ENCODE assay signal across 8 mouse cellular contexts in genomic region chr19:8736160-8736467, GRCm38 (mm10). TPM values are rescaled to one million over a fixed set of nuclear protein-coding genes. Genes with fewer than 3 reads are reported as not detected.
A peak's percentile ranks its signal among the peaks of the same experiment; 100 is the strongest.
DNase-seq lines count a peak whose midpoint lies in the region; ATAC-seq and TF ChIP-seq lines count a peak whose summit lies in the region.

No protein-coding gene starts in this region.

- H3K27me3 ChIP-seq in heart, embryonic 10.5 days (ENCODE audit: insufficient read depth, poor library complexity, severe bottlenecking): no peaks in the 10 kb centered on the region
- no peaks in the 10 kb centered on the region for H3K27me3 ChIP-seq in ES-Bruce4 (ENCODE audit: control insufficient read depth, insufficient read depth, low read length, poor library complexity, severe bottlenecking)
- no peaks in the 10 kb centered on the region for H3K27me3 ChIP-seq in forebrain, embryonic 13.5 days
- H3K27me3 ChIP-seq in liver, embryonic 16.5 days (ENCODE audit: control insufficient read depth, insufficient read depth, low read depth, low read length): no peaks in the 10 kb centered on the region

- H3K36me3 ChIP-seq in heart, embryonic 10.5 days: peaks cover 38% of the 10 kb centered on the region
- peaks cover 33% of the 10 kb centered on the region for H3K36me3 ChIP-seq in ES-Bruce4 (ENCODE audit: control insufficient read depth, insufficient read depth, low read length, poor library complexity, severe bottlenecking)
- peaks cover 33% of the 10 kb centered on the region for H3K36me3 ChIP-seq in forebrain, embryonic 13.5 days (ENCODE audit: poor library complexity, severe bottlenecking)
- H3K36me3 ChIP-seq in liver, embryonic 16.5 days (ENCODE audit: control insufficient read depth, insufficient read depth): peaks cover 12% of the 10 kb centered on the region

- TF ChIP-seq POLR2A in ES-Bruce4 (IDR thresholded peaks at IDR 0.05; ENCODE audit: insufficient read depth, low read length): no peak

- H3K4me1 ChIP-seq in heart, embryonic 10.5 days: peaks cover 15% of the 10 kb centered on the region
- no peaks in the 10 kb centered on the region for H3K4me1 ChIP-seq in ES-Bruce4 (ENCODE audit: control insufficient read depth, insufficient read depth, low read length)
- H3K4me1 ChIP-seq in forebrain, embryonic 13.5 days: peaks cover 25% of the 10 kb centered on the region
- H3K4me1 ChIP-seq in liver, embryonic 16.5 days (ENCODE audit: control insufficient read depth, low read depth, low read length): peaks cover 16% of the 10 kb centered on the region

- peak overlapping the region; percentile 89 for H3K27ac ChIP-seq in heart, embryonic 10.5 days
- H3K27ac ChIP-seq in ES-Bruce4 (ENCODE audit: insufficient read depth, low read length): no peak overlapping the region
- H3K27ac ChIP-seq in forebrain, embryonic 13.5 days: peak overlapping the region; percentile 57
- peak overlapping the region; percentile 62 for H3K27ac ChIP-seq in liver, embryonic 16.5 days (ENCODE audit: low read length)

- WGBS in heart, embryonic 10.5 days: 2% methylated on average over 11 of the region's 11 CpGs
- WGBS in forebrain, embryonic 13.5 days: 3% methylated on average over 11 of the region's 11 CpGs
- 2% methylated on average over 11 of the region's 11 CpGs for WGBS in liver, embryonic 16.5 days (ENCODE audit: insufficient replicate concordance)

- DNase-seq in heart, embryonic 10.5 days (ENCODE audit: low spot score): no peak
- DNase-seq in heart, adult 8-10 months (ENCODE audit: low spot score): no peak
- DNase-seq in urinary bladder, adult 2 months (ENCODE audit: low spot score): no peak
- no peak for DNase-seq in left cerebral cortex, adult 18-20 months (ENCODE audit: low spot score in 2 of 2)
- DNase-seq in kidney, postnatal 36 days: no peak

- peak overlapping the region; percentile 94 for H3K4me3 ChIP-seq in heart, embryonic 10.5 days
- peak overlapping the region; percentile 82 for H3K4me3 ChIP-seq in ES-Bruce4 (ENCODE audit: low read depth, low read length)
- peak overlapping the region; percentile 95 for H3K4me3 ChIP-seq in forebrain, embryonic 13.5 days
- H3K4me3 ChIP-seq in liver, embryonic 16.5 days (ENCODE audit: low read depth, low read length): peak overlapping the region; percentile 90

- ATAC-seq in forebrain, embryonic 13.5 days: no peak
- peak; percentile 33 for ATAC-seq in liver, embryonic 16.5 days (ENCODE audit: low read depth)

- TF ChIP-seq CTCF in ES-Bruce4 (IDR thresholded peaks at IDR 0.05; ENCODE audit: low read depth, low read length): no peak

- H3K9ac ChIP-seq in ES-Bruce4 (ENCODE audit: low read depth, poor library complexity, severe bottlenecking): peak overlapping the region; percentile 83
- peak overlapping the region; percentile 81 for H3K9ac ChIP-seq in forebrain, embryonic 13.5 days
- peak overlapping the region; percentile 83 for H3K9ac ChIP-seq in liver, embryonic 16.5 days (ENCODE audit: low read depth, low read length)

- no peaks in the 10 kb centered on the region for H3K9me3 ChIP-seq in heart, embryonic 10.5 days
- no peaks in the 10 kb centered on the region for H3K9me3 ChIP-seq in ES-Bruce4 (replicated peaks; ENCODE audit: control insufficient read depth, insufficient read depth, low read length, poor library complexity, severe bottlenecking)
- no peaks in the 10 kb centered on the region for H3K9me3 ChIP-seq in forebrain, embryonic 13.5 days (replicated peaks)
- H3K9me3 ChIP-seq in liver, embryonic 16.5 days (replicated peaks; ENCODE audit: control insufficient read depth, low read length): no peaks in the 10 kb centered on the region

- TF ChIP-seq EP300 in ES-Bruce4 (IDR thresholded peaks at IDR 0.05; ENCODE audit: insufficient read depth, low read depth, low read length): no peak

- peak overlapping the region; percentile 94 for H3K4me2 ChIP-seq in forebrain, embryonic 13.5 days
- H3K4me2 ChIP-seq in liver, embryonic 16.5 days (ENCODE audit: low read depth, low read length): peak overlapping the region; percentile 94

RNA-seq across cellular contexts. Expression of gene Wdr74, which starts 0.5 kb away (rescaled TPM):
- polyA plus RNA-seq in heart, embryonic 10.5 days (2016; fragmentation: Nextera tagmentation; extraction: Ambion mirVana): 76.6 and 101 TPM in 2 replicates
- total RNA-seq in heart, adult 8-10 months (2022): 10 to 100 TPM; 16.1 to 19.6 (median 17.5) TPM
- 81.1 and 97.0 TPM in 2 replicates for polyA plus RNA-seq in ES-Bruce4 (2011; ENCODE audit: insufficient read depth, insufficient read length, low read depth, missing spikeins)
- 92.0 and 97.4 TPM in 2 replicates for polyA plus RNA-seq in forebrain, embryonic 13.5 days (2015; fragmentation: Nextera tagmentation; extraction: Ambion mirVana)
- polyA plus RNA-seq in liver, embryonic 16.5 days (2015; fragmentation: Nextera tagmentation; extraction: Ambion mirVana): 40.0 and 48.3 TPM in 2 replicates
- 37.9 and 45.9 TPM in 2 replicates for polyA plus RNA-seq in urinary bladder, adult 2 months (2012; rRNA removed)
- total RNA-seq in left cerebral cortex, adult 18-20 months (2021): 10 to 100 TPM; 46.9 to 50.5 TPM

RNA-seq across cellular contexts. Expression of gene 1700092M07Rik, which starts 4.4 kb away (rescaled TPM):
- polyA plus RNA-seq in heart, embryonic 10.5 days (2016; fragmentation: Nextera tagmentation; extraction: Ambion mirVana): 1.6 and 2.1 TPM in 2 replicates
- total RNA-seq in heart, adult 8-10 months (2022): not detected
- 2.2 TPM in 1 of 2 replicates, not detected in the other for polyA plus RNA-seq in ES-Bruce4 (2011; ENCODE audit: insufficient read depth, insufficient read length, low read depth, missing spikeins)
- 1.9 and 3.7 TPM in 2 replicates for polyA plus RNA-seq in forebrain, embryonic 13.5 days (2015; fragmentation: Nextera tagmentation; extraction: Ambion mirVana)
- 0.45 and 0.63 TPM in 2 replicates for polyA plus RNA-seq in liver, embryonic 16.5 days (2015; fragmentation: Nextera tagmentation; extraction: Ambion mirVana)
- 0.19 and 0.28 TPM in 2 replicates for polyA plus RNA-seq in urinary bladder, adult 2 months (2012; rRNA removed)
- total RNA-seq in left cerebral cortex, adult 18-20 months (2021): 1 to 10 TPM in 1 of 2 experiments, under 1 TPM in 1; 0.94 to 1.5 TPM

RNA-seq across cellular contexts. Expression of gene Stx5a, which starts 5.1 kb away (rescaled TPM):
- polyA plus RNA-seq in heart, embryonic 10.5 days (2016; fragmentation: Nextera tagmentation; extraction: Ambion mirVana): 83.1 and 91.1 TPM in 2 replicates
- total RNA-seq in heart, adult 8-10 months (2022): 10 to 100 TPM; 20.9 to 27.3 (median 25.4) TPM
- 45.6 and 47.1 TPM in 2 replicates for polyA plus RNA-seq in ES-Bruce4 (2011; ENCODE audit: insufficient read depth, insufficient read length, low read depth, missing spikeins)
- 117 and 118 TPM in 2 replicates for polyA plus RNA-seq in forebrain, embryonic 13.5 days (2015; fragmentation: Nextera tagmentation; extraction: Ambion mirVana)
- polyA plus RNA-seq in liver, embryonic 16.5 days (2015; fragmentation: Nextera tagmentation; extraction: Ambion mirVana): 57.8 and 59.8 TPM in 2 replicates
- 96.5 and 99.1 TPM in 2 replicates for polyA plus RNA-seq in urinary bladder, adult 2 months (2012; rRNA removed)
- 10 to 100 TPM; 70.1 to 72.7 TPM for total RNA-seq in left cerebral cortex, adult 18-20 months (2021)

RNA-seq across cellular contexts. Expression of gene Slc3a2, which starts 12.9 kb away (rescaled TPM):
- 91.8 and 104 TPM in 2 replicates for polyA plus RNA-seq in heart, embryonic 10.5 days (2016; fragmentation: Nextera tagmentation; extraction: Ambion mirVana)
- 10 to 100 TPM; 39.5 to 43.6 (median 41.9) TPM for total RNA-seq in heart, adult 8-10 months (2022)
- polyA plus RNA-seq in ES-Bruce4 (2011; ENCODE audit: insufficient read depth, insufficient read length, low read depth, missing spikeins): 170 TPM in 2 replicates
- 135 and 143 TPM in 2 replicates for polyA plus RNA-seq in forebrain, embryonic 13.5 days (2015; fragmentation: Nextera tagmentation; extraction: Ambion mirVana)
- 133 and 137 TPM in 2 replicates for polyA plus RNA-seq in liver, embryonic 16.5 days (2015; fragmentation: Nextera tagmentation; extraction: Ambion mirVana)
- polyA plus RNA-seq in urinary bladder, adult 2 months (2012; rRNA removed): 103 and 115 TPM in 2 replicates
- total RNA-seq in left cerebral cortex, adult 18-20 months (2021): 100 to 1,000 TPM; 148 to 152 TPM

RNA-seq across cellular contexts. Expression of gene Nxf1, which starts 20.8 kb away (rescaled TPM):
- polyA plus RNA-seq in heart, embryonic 10.5 days (2016; fragmentation: Nextera tagmentation; extraction: Ambion mirVana): 156 and 193 TPM in 2 replicates
- 10 to 100 TPM; 30.3 to 42.0 (median 33.7) TPM for total RNA-seq in heart, adult 8-10 months (2022)
- polyA plus RNA-seq in ES-Bruce4 (2011; ENCODE audit: insufficient read depth, insufficient read length, low read depth, missing spikeins): 122 and 200 TPM in 2 replicates
- 194 and 211 TPM in 2 replicates for polyA plus RNA-seq in forebrain, embryonic 13.5 days (2015; fragmentation: Nextera tagmentation; extraction: Ambion mirVana)
- 77.8 and 87.7 TPM in 2 replicates for polyA plus RNA-seq in liver, embryonic 16.5 days (2015; fragmentation: Nextera tagmentation; extraction: Ambion mirVana)
- 196 and 275 TPM in 2 replicates for polyA plus RNA-seq in urinary bladder, adult 2 months (2012; rRNA removed)
- 10 to 100 TPM; 78.1 to 88.5 TPM for total RNA-seq in left cerebral cortex, adult 18-20 months (2021)
